Mouse (Mus musculus) gastrocnemius, postnatal 25 days (tissue): ENCODE data around the gene Rpl41. TPM values are rescaled to one million over a fixed set of nuclear protein-coding genes. Genes with fewer than 3 reads are reported as not detected.

Source experiments
- microRNA-seq, 2 experiments: library from miRNA; unstranded; fragments of <30 nt; microRNA quantifications; one replicate each; pipeline ENCODE4 v1.2.0; 2021; ENCODE audit warnings: borderline replicate concordance in 2 of 2
- total RNA-seq, 2 experiments: library from RNA; stranded (reverse); gene quantifications; 1 replicate in 1 of 2; 2 replicates in 1 of 2; pipeline ENCODE4 v1.2.3; 2021

The Rpl41 gene
- total RNA-seq, 2 experiments from 2014 or later = 972 to 1,021 TPM

Small RNA genes within 50 kb of the gene (microRNA-seq; reads per million reads assigned to microRNA genes)
- gene Gm47275 = 0 reads per million in 2 experiments
- gene Mir6916 = 0.26 to 0.74 reads per million in 2 experiments
- gene Mir6917 = 0 to 0.26 reads per million in 2 experiments

Other genes starting within 250 kb of the Rpl41 start
- gene Pan2, start 246.0 kb downstream of the Rpl41 start, total RNA-seq = 1 to 10 TPM; 5.1 to 5.4 TPM
- gene Cnpy2, start 226.8 kb downstream of the Rpl41 start, total RNA-seq = 10 to 100 TPM; 45.5 to 47.9 TPM
- gene Cs, start 211.6 kb downstream of the Rpl41 start, total RNA-seq = 100 to 1,000 TPM; 589 to 611 TPM
- gene Coq10a, start 180.3 kb downstream of the Rpl41 start, total RNA-seq = 100 to 1,000 TPM; 443 to 454 TPM
- 10 to 100 TPM; 61.5 to 70.1 TPM for gene Ankrd52, start 172.2 kb downstream of the Rpl41 start, total RNA-seq
- gene Slc39a5, start 148.1 kb downstream of the Rpl41 start, total RNA-seq = not detected
- 10 to 100 TPM; 44.7 to 47.9 TPM for gene Nabp2, start 137.8 kb downstream of the Rpl41 start, total RNA-seq
- gene Rnf41, start 137.6 kb downstream of the Rpl41 start, total RNA-seq = 10 to 100 TPM; 10.7 to 11.5 TPM
- gene Smarcc2, start 90.1 kb downstream of the Rpl41 start, total RNA-seq = 10 to 100 TPM; 40.7 to 43.9 TPM
- gene Myl6, start 55.2 kb downstream of the Rpl41 start, total RNA-seq = 100 to 1,000 TPM; 179 to 253 TPM
- gene Myl6b, start 50.6 kb downstream of the Rpl41 start, total RNA-seq = 10 to 100 TPM; 20.3 to 38.5 TPM
- gene Esyt1, start 23.4 kb downstream of the Rpl41 start, total RNA-seq = 10 to 100 TPM; 12.5 to 17.6 TPM
- gene Zc3h10, start 1.5 kb downstream of the Rpl41 start, total RNA-seq = 1 to 10 TPM; 4.9 to 5.1 TPM
- gene Pa2g4, start 16.7 kb upstream of the Rpl41 start, total RNA-seq = 10 to 100 TPM; 36.3 to 36.7 TPM
- 1 to 10 TPM; 3.3 to 4.3 TPM for gene Erbb3, start 40.3 kb upstream of the Rpl41 start, total RNA-seq
- gene Rps26, start 77.4 kb upstream of the Rpl41 start, total RNA-seq = 100 to 1,000 TPM; 286 to 348 TPM
- 1 to 10 TPM in 1 of 2 experiments, under 1 TPM in 1; 0.35 to 1.6 TPM for gene Ikzf4, start 96.7 kb upstream of the Rpl41 start, total RNA-seq
- gene Suox, start 124.8 kb upstream of the Rpl41 start, total RNA-seq = 10 to 100 TPM; 17.7 to 20.7 TPM
- 10 to 100 TPM; 78.9 to 80.0 TPM for gene Rab5b, start 147.0 kb upstream of the Rpl41 start, total RNA-seq
- under 1 TPM; 0.41 to 0.70 TPM for gene Pmel, start 154.9 kb upstream of the Rpl41 start, total RNA-seq
- 1 to 10 TPM; 3.8 to 5.3 TPM for gene Cdk2, start 155.7 kb upstream of the Rpl41 start, total RNA-seq
- gene Dgka, start 195.6 kb upstream of the Rpl41 start, total RNA-seq = 1 to 10 TPM; 8.0 to 8.3 TPM
- 1 to 10 TPM; 9.8 to 10.0 TPM for gene Pym1, start 198.6 kb upstream of the Rpl41 start, total RNA-seq
- 1 to 10 TPM; 1.7 to 3.6 TPM for gene Mmp19, start 241.6 kb upstream of the Rpl41 start, total RNA-seq